Mouse (Mus musculus): ENCODE data around the gene Atrnl1.

DNA sequence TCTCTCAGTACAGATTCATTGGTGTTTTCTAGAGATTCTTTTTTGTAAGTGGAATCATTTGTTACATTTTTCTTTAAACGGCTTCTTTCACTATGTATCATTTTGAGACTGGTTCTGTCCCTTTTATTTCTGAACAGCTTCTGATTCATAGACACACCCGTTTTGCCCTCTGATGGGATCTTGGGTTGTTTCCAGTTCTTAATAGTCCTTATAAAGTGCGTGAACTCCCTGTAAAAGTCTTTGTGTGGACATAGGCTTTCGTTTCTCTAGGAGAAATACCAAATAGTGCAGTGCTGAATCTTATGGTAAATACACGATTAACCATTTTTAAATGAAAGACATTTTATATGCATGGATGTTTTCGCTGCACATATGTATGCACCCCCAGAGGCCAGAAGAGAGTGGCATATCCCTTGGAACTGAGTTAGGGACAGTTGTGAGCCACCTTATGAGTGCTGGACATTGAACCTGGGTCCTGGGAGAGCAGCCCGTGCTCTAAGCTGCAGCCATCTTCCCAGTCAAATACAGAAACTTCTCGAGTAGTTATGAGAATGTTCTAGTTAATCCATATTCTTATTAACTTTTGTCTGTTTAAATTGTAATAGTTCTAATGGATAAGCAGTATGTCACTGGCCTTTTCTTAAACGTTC, 5.3 kb downstream of the Atrnl1 start:
- TF ChIP-seq POLR2A (IDR thresholded peaks at IDR 0.05; ENCODE audit: insufficient read depth, low read length) (no peak), EP300 (IDR thresholded peaks at IDR 0.05; ENCODE audit: insufficient read depth, low read depth, low read length) (no peak), CTCF (IDR thresholded peaks at IDR 0.05; ENCODE audit: low read depth, low read length) (no peak)
